Mouse (Mus musculus) liver, embryonic 11.5 days (tissue): ENCODE data around the gene Olfr424. TPM values are rescaled to one million over a fixed set of nuclear protein-coding genes. Genes with fewer than 3 reads are reported as not detected.

Experiments
- polyA plus RNA-seq: library from polyadenylated mRNA; unstranded; fragments of >200 nt; fragmentation: Nextera tagmentation; extraction: Ambion mirVana; gene quantifications from 2 replicates; pipeline ENCODE4 v1.2.1, GENCODE M21; 2014

Gene Olfr424
- polyA plus RNA-seq, 1 experiment from 2014 or later, result not detected

Other genes with a start within 250 kb of the Olfr424 start
- gene Ifi211, start 218.5 kb upstream of the Olfr424 start, polyA plus RNA-seq, result 0.64 and 0.88 TPM in 2 replicates
- 1.8 and 2.0 TPM in 2 replicates for gene Mndal, start 189.0 kb upstream of the Olfr424 start, polyA plus RNA-seq
- gene Ifi203, start 188.8 kb upstream of the Olfr424 start, polyA plus RNA-seq, result 0.74 and 0.78 TPM in 2 replicates
- not detected in 2 replicates for gene Ifi202b, start 148.8 kb upstream of the Olfr424 start, polyA plus RNA-seq
- gene Ifi205, start 99.7 kb upstream of the Olfr424 start, polyA plus RNA-seq, result 0.82 TPM in 2 replicates
- gene Olfr433, start 90.8 kb upstream of the Olfr424 start, polyA plus RNA-seq, result 0.30 TPM in 1 of 2 replicates, not detected in the other
- gene Olfr432, start 82.3 kb upstream of the Olfr424 start, polyA plus RNA-seq, result not detected in 2 replicates
- not detected in 2 replicates for gene Olfr430, start 64.9 kb upstream of the Olfr424 start, polyA plus RNA-seq
- gene Olfr429, start 47.2 kb upstream of the Olfr424 start, polyA plus RNA-seq, result not detected in 2 replicates
- not detected in 2 replicates for gene Olfr427, start 34.6 kb upstream of the Olfr424 start, polyA plus RNA-seq
- gene Olfr231, start 10.4 kb upstream of the Olfr424 start, polyA plus RNA-seq, result not detected in 2 replicates
- gene Olfr420, start 24.1 kb downstream of the Olfr424 start, polyA plus RNA-seq, result 0.12 and 0.27 TPM in 2 replicates
- 23.1 and 26.0 TPM in 2 replicates for gene Spta1, start 41.3 kb downstream of the Olfr424 start, polyA plus RNA-seq
- 0.12 TPM in 1 of 2 replicates, not detected in the other for gene Olfr419, start 120.5 kb downstream of the Olfr424 start, polyA plus RNA-seq
- not detected in 2 replicates for gene Mptx1, start 199.0 kb downstream of the Olfr424 start, polyA plus RNA-seq
- gene Olfr417, start 233.6 kb downstream of the Olfr424 start, polyA plus RNA-seq, result not detected in 2 replicates